Mouse (Mus musculus) neural tube, embryonic 13.5 days (tissue): ENCODE results near the gene Frmd4a. TPM values are rescaled to one million over a fixed set of nuclear protein-coding genes. Genes with fewer than 3 reads are reported as not detected.
A peak's percentile ranks its signal among the peaks of the same experiment; 100 is the strongest.

Source experiments
- ATAC-seq: fragments of 200-750 bp; cut with Nextera tagmentation; 2 replicates; pipeline ENCODE4 v1.8.0; 2017; ENCODE audit warnings: low read depth, mild to moderate bottlenecking, moderate TSS enrichment, moderate library complexity
- H3K27ac ChIP-seq: fragments of 300-500 bp; sonication (generic); replicated peaks from 2 replicates; pipeline ENCODE4 v1.5.1; 2015; ENCODE audit warnings: moderate library complexity, mild to moderate bottlenecking, inconsistent platforms
- H3K27me3 ChIP-seq: fragments of 300-500 bp; sonication (generic); 2 replicates; pipeline ENCODE4 v1.6.1; 2015; ENCODE audit warnings: mild to moderate bottlenecking, inconsistent platforms
- H3K36me3 ChIP-seq: fragments of 300-500 bp; sonication (generic); 2 replicates; pipeline ENCODE4 v1.6.1; 2015; ENCODE audit warnings: mild to moderate bottlenecking, inconsistent platforms
- H3K4me1 ChIP-seq: fragments of 300-500 bp; sonication (generic); replicated peaks from 2 replicates; pipeline ENCODE4 v1.6.1; 2015; ENCODE audit warnings: inconsistent platforms
- H3K4me2 ChIP-seq: fragments of 300-500 bp; sonication (generic); 2 replicates; pipeline ENCODE4 v1.6.1; 2015; ENCODE audit warnings: inconsistent platforms, mild to moderate bottlenecking, moderate library complexity
- H3K4me3 ChIP-seq: fragments of 300-500 bp; sonication (generic); 2 replicates; pipeline ENCODE4 v1.5.1; 2015; ENCODE audit warnings: mild to moderate bottlenecking, inconsistent platforms
- H3K9ac ChIP-seq: fragments of 300-500 bp; sonication (generic); 2 replicates; pipeline ENCODE4 v1.6.1; 2015; ENCODE audit warnings: moderate library complexity, mild to moderate bottlenecking, inconsistent platforms
- H3K9me3 ChIP-seq: fragments of 300-500 bp; sonication (generic); 2 replicates; pipeline ENCODE4 v1.6.1; 2016; ENCODE audit warnings: inconsistent platforms
- whole genome bisulfite sequencing: fragments of 180-500 bp; shearing (Covaris S2); methylation state at CpG from one replicate; pipeline ENCODE4 v1.1.7; 2015; 5-methylcytosine and 5-hydroxymethylcytosine counted together
- polyA plus RNA-seq: library from polyadenylated mRNA; unstranded; fragments of >200 nt; fragmentation: Nextera tagmentation; extraction: Ambion mirVana; gene quantifications from 2 replicates; pipeline ENCODE4 v1.2.1, GENCODE M21; 2015

The Frmd4a gene
- polyA plus RNA-seq, 1 experiment from 2014 or later: 49.2 TPM

DNA sequence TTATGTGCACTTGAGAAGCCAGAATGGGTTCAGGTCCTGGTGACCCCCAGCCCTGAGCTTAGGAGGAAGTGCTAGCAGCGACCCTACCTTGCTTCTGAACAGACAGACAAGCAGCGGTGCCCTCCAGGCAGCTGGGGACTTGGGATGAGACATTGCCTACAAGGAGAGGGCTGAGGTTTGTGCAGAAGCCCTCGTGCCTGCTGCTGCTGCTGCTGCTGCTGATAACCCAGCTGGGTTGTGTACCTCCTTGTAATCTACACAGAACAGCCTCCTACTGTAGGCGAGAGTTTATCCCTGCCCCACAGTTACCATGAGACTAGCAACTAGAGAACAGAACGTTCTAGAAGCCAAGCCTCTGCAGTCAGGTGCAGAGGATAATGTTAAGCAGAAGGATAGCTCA, 543.7 kb downstream of the Frmd4a start:
- no peaks in the 10 kb centered on the region for H3K9me3 ChIP-seq
- H3K4me3 ChIP-seq: peak overlapping the region; percentile 41
- peaks cover 6% of the 10 kb centered on the region for H3K36me3 ChIP-seq
- peak overlapping the region; percentile 70 for H3K4me2 ChIP-seq
- peak overlapping the region; percentile 68 for H3K27ac ChIP-seq
- peaks cover 73% of the 10 kb centered on the region for H3K4me1 ChIP-seq
- H3K27me3 ChIP-seq: no peaks in the 10 kb centered on the region
- ATAC-seq: no peak
- peak overlapping the region; percentile 74 for H3K9ac ChIP-seq
- 55% methylated on average over 5 of the region's 5 CpGs for WGBS

- Histone ChIP-seq H3K9ac (no peak overlapping the region), H3K36me3 (peaks cover 18% of the 10 kb centered on the region), H3K4me2 (peak overlapping the region; percentile 70), H3K4me1 (peaks cover 61% of the 10 kb centered on the region), H3K27ac (no peak overlapping the region), H3K9me3 (no peaks in the 10 kb centered on the region), H3K4me3 (peak overlapping the region; percentile 41; the same call in 1 of the 2 replicates), H3K27me3 (no peaks in the 10 kb centered on the region)
- ATAC-seq: no peak
- 73% methylated on average over 3 of the region's 3 CpGs for WGBS
Observed at GRCm38 (mm10) chr2:4562373-4562772, 544.9 kb downstream of the Frmd4a start.

GRCm38 (mm10) chr2:4562826-4563225, 545.3 kb downstream of the Frmd4a start:
- H3K27ac ChIP-seq: no peak overlapping the region
- 76% methylated on average over 5 of the region's 5 CpGs for WGBS
- peak overlapping the region; percentile 41; the same call in 1 of the 2 replicates for H3K4me3 ChIP-seq
- peak overlapping the region; percentile 70 for H3K4me2 ChIP-seq
- H3K36me3 ChIP-seq: peaks cover 22% of the 10 kb centered on the region
- H3K4me1 ChIP-seq: peaks cover 57% of the 10 kb centered on the region
- ATAC-seq: no peak
- no peaks in the 10 kb centered on the region for H3K9me3 ChIP-seq
- no peaks in the 10 kb centered on the region for H3K27me3 ChIP-seq
- H3K9ac ChIP-seq: no peak overlapping the region; the same call in 1 of the 2 replicates

DNA sequence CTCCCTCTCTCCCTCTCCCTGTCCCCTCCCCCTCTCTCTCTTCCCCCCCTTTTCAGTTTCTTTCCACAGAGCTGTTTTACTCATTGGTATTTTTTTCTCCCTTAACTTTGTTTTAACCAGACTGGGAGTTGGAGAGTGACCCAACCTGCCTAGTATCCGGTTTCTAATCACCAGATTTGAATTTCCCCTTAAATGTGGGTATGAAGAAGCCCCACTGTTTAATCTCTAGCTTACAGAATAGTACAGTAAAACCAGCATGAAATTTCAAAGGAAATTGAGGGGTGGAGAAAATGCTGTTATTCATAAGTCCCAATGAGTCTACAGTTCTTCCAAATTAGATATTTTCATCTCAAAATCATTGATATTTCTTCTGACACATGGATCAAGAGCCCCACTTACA, 545.8 kb downstream of the Frmd4a start:
- Histone ChIP-seq H3K27me3 (no peaks in the 10 kb centered on the region), H3K36me3 (peaks cover 27% of the 10 kb centered on the region), H3K9me3 (no peaks in the 10 kb centered on the region), H3K27ac (no peak overlapping the region), H3K4me1 (peaks cover 52% of the 10 kb centered on the region), H3K9ac (no peak overlapping the region), H3K4me2 (peak overlapping the region; percentile 70), H3K4me3 (no peak overlapping the region)
- no peak for ATAC-seq
- 78% methylated on average over 1 of the region's 1 CpGs for WGBS

- Histone ChIP-seq H3K27ac (no peak overlapping the region), H3K4me1 (peaks cover 28% of the 10 kb centered on the region), H3K27me3 (no peaks in the 10 kb centered on the region), H3K9me3 (no peaks in the 10 kb centered on the region), H3K4me2 (no peak overlapping the region), H3K9ac (no peak overlapping the region), H3K4me3 (no peak overlapping the region), H3K36me3 (peaks cover 45% of the 10 kb centered on the region)
- WGBS: 97% methylated on average over 4 of the region's 4 CpGs
- no peak for ATAC-seq
Observed at GRCm38 (mm10) chr2:4566260-4566955, 548.9 kb downstream of the Frmd4a start.

GRCm38 (mm10) chr2:4566956-4567680, 549.6 kb downstream of the Frmd4a start:
- 94% methylated on average over 9 of the region's 9 CpGs for WGBS
- Histone ChIP-seq H3K4me2 (no peak overlapping the region), H3K4me3 (no peak overlapping the region), H3K9me3 (no peaks in the 10 kb centered on the region), H3K27ac (no peak overlapping the region), H3K4me1 (peaks cover 21% of the 10 kb centered on the region), H3K27me3 (no peaks in the 10 kb centered on the region), H3K36me3 (peaks cover 49% of the 10 kb centered on the region), H3K9ac (no peak overlapping the region)
- no peak for ATAC-seq

DNA sequence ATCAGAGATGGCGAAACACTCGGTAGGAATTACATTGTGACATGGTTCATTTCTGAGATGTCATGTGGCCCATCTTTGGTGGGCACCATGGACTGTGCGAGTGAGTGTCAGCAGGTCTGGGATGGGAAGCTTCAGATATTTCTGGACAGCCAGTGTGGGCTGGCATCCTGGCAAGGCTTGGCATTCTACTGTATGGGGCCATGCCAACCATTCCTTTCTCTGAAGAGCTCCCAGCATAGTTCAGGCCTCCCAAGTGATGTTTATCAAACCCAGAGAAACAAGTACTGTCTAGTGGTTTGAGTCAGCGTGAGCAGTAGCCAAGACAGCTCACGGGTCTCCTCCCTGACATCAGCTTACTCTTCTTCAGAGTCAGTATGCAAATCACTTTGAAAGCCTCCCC, 551.5 kb downstream of the Frmd4a start:
- Histone ChIP-seq H3K9ac (no peak overlapping the region), H3K27me3 (no peaks in the 10 kb centered on the region), H3K4me2 (no peak overlapping the region), H3K4me1 (peaks cover 22% of the 10 kb centered on the region), H3K36me3 (peaks cover 67% of the 10 kb centered on the region), H3K27ac (0 out of 2 replicates have a peak overlapping the region, but pooled peaks have one; percentile 1), H3K4me3 (no peak overlapping the region), H3K9me3 (no peaks in the 10 kb centered on the region)
- peak; percentile 34; the same call in 1 of the 2 replicates for ATAC-seq
- 82% methylated on average over 5 of the region's 5 CpGs for WGBS

GRCm38 (mm10) chr2:4570186-4570861, 552.8 kb downstream of the Frmd4a start:
- no peaks in the 10 kb centered on the region for H3K27me3 ChIP-seq
- H3K27ac ChIP-seq: peak overlapping the region; percentile 46; the same call in 1 of the 2 replicates
- ATAC-seq: no peak
- H3K4me3 ChIP-seq: no peak overlapping the region
- peaks cover 81% of the 10 kb centered on the region for H3K36me3 ChIP-seq
- peaks cover 25% of the 10 kb centered on the region for H3K4me1 ChIP-seq
- H3K4me2 ChIP-seq: no peak overlapping the region
- no peak overlapping the region for H3K9ac ChIP-seq
- WGBS: 83% methylated on average over 10 of the region's 10 CpGs
- H3K9me3 ChIP-seq: no peaks in the 10 kb centered on the region

DNA sequence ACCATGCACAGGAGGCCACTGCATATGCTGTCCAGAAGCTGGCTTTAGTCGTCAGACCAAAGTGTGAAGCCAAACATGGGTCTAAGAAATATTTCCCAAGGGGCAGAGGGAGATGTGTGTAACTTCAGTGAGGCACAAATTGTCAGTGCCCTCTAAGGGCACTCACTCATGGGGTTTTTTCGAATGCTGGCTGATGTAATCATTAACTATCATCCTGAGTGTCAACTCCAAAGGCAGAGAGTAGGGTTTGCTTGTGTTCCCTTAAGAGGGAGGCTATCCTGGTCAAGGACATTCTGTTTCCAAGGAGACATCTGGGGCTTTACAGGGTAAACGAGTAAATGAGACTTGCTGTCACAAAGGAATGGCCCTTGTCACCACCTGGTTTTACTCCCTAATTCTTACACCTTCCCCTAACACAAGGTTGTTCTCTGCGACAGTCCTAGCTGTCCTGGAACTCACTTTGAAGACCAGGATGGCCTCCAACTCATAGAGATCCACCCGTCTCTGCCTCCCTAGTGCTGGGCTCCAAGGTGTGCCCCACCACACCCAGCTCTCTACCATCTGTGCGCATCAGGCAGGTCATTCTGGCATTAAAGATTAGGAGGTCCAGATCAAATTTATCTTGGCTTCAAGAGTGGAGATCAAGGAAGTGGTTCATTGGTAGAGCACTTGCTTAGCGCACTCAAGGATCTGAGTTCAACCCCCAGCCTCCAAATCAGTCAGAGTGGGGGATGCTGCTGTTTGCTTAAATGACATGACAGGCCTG, 555.2 kb downstream of the Frmd4a start:
- Histone ChIP-seq H3K36me3 (peaks cover 74% of the 10 kb centered on the region), H3K27ac (no peak overlapping the region), H3K4me3 (no peak overlapping the region), H3K27me3 (no peaks in the 10 kb centered on the region), H3K9ac (no peak overlapping the region), H3K4me2 (no peak overlapping the region), H3K4me1 (peaks cover 33% of the 10 kb centered on the region), H3K9me3 (no peaks in the 10 kb centered on the region)
- 82% methylated on average over 7 of the region's 7 CpGs for WGBS
- ATAC-seq: no peak

- Histone ChIP-seq H3K9me3 (no peaks in the 10 kb centered on the region), H3K4me1 (peaks cover 36% of the 10 kb centered on the region), H3K27me3 (no peaks in the 10 kb centered on the region), H3K4me3 (no peak overlapping the region), H3K36me3 (peaks cover 67% of the 10 kb centered on the region), H3K4me2 (no peak overlapping the region), H3K9ac (no peak overlapping the region), H3K27ac (no peak overlapping the region)
- no peak for ATAC-seq
- WGBS: 57% methylated on average over 4 of the region's 4 CpGs
Observed at GRCm38 (mm10) chr2:4573386-4573785, 555.9 kb downstream of the Frmd4a start.

- H3K4me3 ChIP-seq: no peak overlapping the region
- WGBS: 46% methylated on average over 5 of the region's 5 CpGs
- H3K27ac ChIP-seq: no peak overlapping the region
- H3K9ac ChIP-seq: 0 out of 2 replicates have a peak overlapping the region, but pooled peaks have one; percentile 13
- H3K36me3 ChIP-seq: peaks cover 61% of the 10 kb centered on the region
- H3K9me3 ChIP-seq: no peaks in the 10 kb centered on the region
- H3K4me1 ChIP-seq: peaks cover 37% of the 10 kb centered on the region
- no peaks in the 10 kb centered on the region for H3K27me3 ChIP-seq
- no peak for ATAC-seq
- H3K4me2 ChIP-seq: no peak overlapping the region
Observed at GRCm38 (mm10) chr2:4574251-4574650, 556.7 kb downstream of the Frmd4a start.
